12 mouse cellular contexts compared by ENCODE assay signal in the genomic region with DNA sequence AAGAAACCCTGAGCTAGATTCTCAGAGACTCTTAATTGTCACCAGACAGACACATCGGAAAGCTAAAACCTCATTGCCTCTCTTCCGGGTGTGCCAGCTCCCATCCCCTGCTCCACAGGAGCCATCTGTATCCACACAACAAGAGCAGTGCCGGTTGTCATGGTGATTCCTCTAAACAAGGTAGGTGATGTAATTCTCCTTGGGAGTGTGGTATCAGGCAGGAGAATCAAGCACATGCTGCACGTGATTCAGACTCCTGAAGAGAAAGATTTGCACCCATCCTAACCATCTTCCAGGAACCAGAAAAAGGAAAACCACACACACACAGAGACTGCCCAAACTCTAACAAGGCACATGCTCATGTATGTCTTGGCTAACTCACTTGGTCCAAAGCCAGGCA.
DNase-seq lines count a peak whose midpoint lies in the region; ATAC-seq and TF ChIP-seq lines count a peak whose summit lies in the region.
"Had no signal": no experiment of that assay in that cellular context is flagged by ENCODE, and none has a peak within 500 bp of the region (broad histone marks: within the 10 kb centered on the region; RNA-seq: fewer than 3 reads in every experiment).

No protein-coding gene starts in this region.

- 35% methylated on average over 4 of the region's 4 CpGs for WGBS in forebrain, embryonic 13.5 days
- 45% methylated on average over 4 of the region's 4 CpGs for WGBS in forebrain, embryonic 11.5 days
- WGBS in heart, embryonic 11.5 days (ENCODE audit: insufficient replicate concordance): 67% methylated on average over 4 of the region's 4 CpGs

- no peak for TF ChIP-seq CTCF in cortical plate, adult 2 months (IDR thresholded peaks at IDR 0.05; ENCODE audit: extremely low read depth, insufficient read depth, low read length)

- DNase-seq in forebrain, embryonic 11.5 days (ENCODE audit: low spot score): no peak
- peak; percentile 94 for DNase-seq in layer of hippocampus, adult 9-11 months
- peak; percentile 50 for DNase-seq in retina, postnatal 1 day
- no peak for DNase-seq in lung, postnatal 25 days (ENCODE audit: low spot score)
- DNase-seq in gastrocnemius, postnatal 36 days: no peak
- DNase-seq: B cell, adult 2 months; lung, postnatal 4 days had no signal

- H3K9ac ChIP-seq in forebrain, embryonic 13.5 days: no peak overlapping the region
- H3K9ac ChIP-seq in forebrain, embryonic 11.5 days (ENCODE audit: low read length): no peak overlapping the region
- no peak overlapping the region for H3K9ac ChIP-seq in heart, embryonic 11.5 days (ENCODE audit: low read depth, low read length)
- H3K9ac ChIP-seq: embryonic facial prominence, embryonic 15.5 days; limb, embryonic 12.5 days had no signal

- H3K27me3 ChIP-seq in forebrain, embryonic 13.5 days: no peaks in the 10 kb centered on the region
- no peaks in the 10 kb centered on the region for H3K27me3 ChIP-seq in forebrain, embryonic 11.5 days (ENCODE audit: control insufficient read depth, insufficient read depth, low read length)
- H3K27me3 ChIP-seq in heart, embryonic 11.5 days (ENCODE audit: control insufficient read depth, insufficient read depth, low read length): peaks cover 2% of the 10 kb centered on the region; the same call in 1 of the 2 replicates
- H3K27me3 ChIP-seq: embryonic facial prominence, embryonic 15.5 days; limb, embryonic 12.5 days had no signal

- H3K4me1 ChIP-seq in forebrain, embryonic 13.5 days: peaks cover 47% of the 10 kb centered on the region
- H3K4me1 ChIP-seq in forebrain, embryonic 11.5 days (replicated peaks; ENCODE audit: control insufficient read depth, insufficient read depth, low read length): peaks cover 6% of the 10 kb centered on the region; the same call in 1 of the 2 replicates
- peaks cover 14% of the 10 kb centered on the region for H3K4me1 ChIP-seq in cortical plate, adult 2 months (ENCODE audit: control insufficient read depth, insufficient read depth, low read length)
- no peaks in the 10 kb centered on the region for H3K4me1 ChIP-seq in heart, embryonic 11.5 days (ENCODE audit: control insufficient read depth, insufficient read depth, low read length)
- H3K4me1 ChIP-seq: embryonic facial prominence, embryonic 15.5 days; limb, embryonic 12.5 days had no signal

- H3K4me2 ChIP-seq in forebrain, embryonic 13.5 days: peak overlapping the region; percentile 12; the same call in 1 of the 2 replicates
- H3K4me2 ChIP-seq in forebrain, embryonic 11.5 days (ENCODE audit: low read depth, low read length, severe bottlenecking): no peak overlapping the region
- H3K4me2 ChIP-seq in heart, embryonic 11.5 days: no peak overlapping the region
- H3K4me2 ChIP-seq: embryonic facial prominence, embryonic 15.5 days; limb, embryonic 12.5 days had no signal

- peak overlapping the region; percentile 75 for H3K27ac ChIP-seq in forebrain, embryonic 13.5 days
- no peak overlapping the region for H3K27ac ChIP-seq in forebrain, embryonic 11.5 days (ENCODE audit: low read depth, low read length)
- H3K27ac ChIP-seq in cortical plate, adult 2 months (ENCODE audit: insufficient read depth, low read length): no peak overlapping the region; the same call in 1 of the 2 replicates
- H3K27ac ChIP-seq in heart, embryonic 11.5 days (ENCODE audit: low read depth, low read length): no peak overlapping the region
- H3K27ac ChIP-seq: embryonic facial prominence, embryonic 15.5 days; limb, embryonic 12.5 days had no signal

- no peaks in the 10 kb centered on the region for H3K9me3 ChIP-seq in forebrain, embryonic 13.5 days (replicated peaks)
- H3K9me3 ChIP-seq in forebrain, embryonic 11.5 days (ENCODE audit: control insufficient read depth, low read length): no peaks in the 10 kb centered on the region
- no peaks in the 10 kb centered on the region for H3K9me3 ChIP-seq in heart, embryonic 11.5 days (replicated peaks; ENCODE audit: control insufficient read depth, low read length)
- H3K9me3 ChIP-seq: embryonic facial prominence, embryonic 15.5 days; limb, embryonic 12.5 days had no signal

- intact Hi-C loops in gastrocnemius, postnatal 36 days (cut with DNase I): no loop called here

- TF ChIP-seq POLR2A in cortical plate, adult 2 months (IDR thresholded peaks at IDR 0.05; ENCODE audit: extremely low read depth, insufficient read depth, low read length): peak; percentile 16; the same call in 1 of the 2 replicates

- ATAC-seq in forebrain, embryonic 13.5 days: peak; percentile 87
- ATAC-seq in forebrain, embryonic 11.5 days (replicated peaks; ENCODE audit: low FRiP score): no peak
- ATAC-seq in heart, embryonic 11.5 days (replicated peaks; ENCODE audit: insufficient number of reproducible peaks, low FRiP score, low TSS enrichment): no peak

- no peak overlapping the region for H3K4me3 ChIP-seq in forebrain, embryonic 13.5 days
- no peak overlapping the region for H3K4me3 ChIP-seq in forebrain, embryonic 11.5 days (ENCODE audit: low read depth, low read length)
- no peak overlapping the region for H3K4me3 ChIP-seq in cortical plate, adult 2 months (ENCODE audit: insufficient read depth, low read length)
- H3K4me3 ChIP-seq in heart, embryonic 11.5 days (ENCODE audit: low read depth, low read length): no peak overlapping the region
- H3K4me3 ChIP-seq: embryonic facial prominence, embryonic 15.5 days; limb, embryonic 12.5 days had no signal

- H3K36me3 ChIP-seq in forebrain, embryonic 13.5 days (ENCODE audit: poor library complexity, severe bottlenecking): peaks cover 4% of the 10 kb centered on the region; the same call in 1 of the 2 replicates
- no peaks in the 10 kb centered on the region for H3K36me3 ChIP-seq in forebrain, embryonic 11.5 days (ENCODE audit: control insufficient read depth, insufficient read depth, low read length)
- H3K36me3 ChIP-seq in heart, embryonic 11.5 days (ENCODE audit: control insufficient read depth, insufficient read depth, low read length): no peaks in the 10 kb centered on the region
- H3K36me3 ChIP-seq: embryonic facial prominence, embryonic 15.5 days; limb, embryonic 12.5 days had no signal

Comparison
In these comparisons a context has a peak if more than half of its experiments do, and no peak if none do; other contexts are left out.
1. DNase-seq: peak in layer of hippocampus, adult 9-11 months (single experiment) and retina, postnatal 1 day (single experiment); none in forebrain, embryonic 11.5 days (single experiment), lung, postnatal 25 days (single experiment) and gastrocnemius, postnatal 36 days (0 of 2).